Mouse (Mus musculus): Measurements from ENCODE around the gene Amhr2. TPM values are rescaled to one million over a fixed set of nuclear protein-coding genes. Genes with fewer than 3 reads are reported as not detected.

Gene Amhr2
- polyA plus RNA-seq, 1 experiment from 2014 or later: 0.40 TPM

- ATAC-seq (ENCODE audit: low FRiP score): no peak
- Histone ChIP-seq H3K27ac (no peak overlapping the region; the same call in 1 of the 2 replicates), H3K9ac (0 out of 2 replicates have a peak overlapping the region, but pooled peaks have one; percentile 24), H3K4me1 (replicated peaks) (peaks cover 31% of the 10 kb centered on the region), H3K4me3 (no peak overlapping the region), H3K27me3 (no peaks in the 10 kb centered on the region), H3K36me3 (peaks cover 15% of the 10 kb centered on the region), H3K4me2 (no peak overlapping the region), H3K9me3 (no peaks in the 10 kb centered on the region)
- WGBS: 66% methylated on average over 4 of the region's 4 CpGs
Measured at GRCm38 (mm10) chr15:102460971-102461370, 15.8 kb downstream of the Amhr2 start.

- Histone ChIP-seq H3K4me2 (no peak overlapping the region), H3K4me3 (no peak overlapping the region), H3K27ac (no peak overlapping the region), H3K4me1 (replicated peaks) (peaks cover 31% of the 10 kb centered on the region), H3K36me3 (peaks cover 15% of the 10 kb centered on the region), H3K27me3 (no peaks in the 10 kb centered on the region), H3K9me3 (no peaks in the 10 kb centered on the region), H3K9ac (0 out of 2 replicates have a peak overlapping the region, but pooled peaks have one; percentile 24)
- ATAC-seq (ENCODE audit: low FRiP score): no peak
- 88% methylated on average over 9 of the region's 9 CpGs for WGBS
Measured at GRCm38 (mm10) chr15:102461430-102462075, 16.4 kb downstream of the Amhr2 start.

GRCm38 (mm10) chr15:102463666-102464065 is 18.5 kb downstream of the Amhr2 start:
- no peak for ATAC-seq (ENCODE audit: low FRiP score)
- no peak overlapping the region for H3K9ac ChIP-seq
- peaks cover 19% of the 10 kb centered on the region for H3K36me3 ChIP-seq
- H3K4me1 ChIP-seq (replicated peaks): peaks cover 27% of the 10 kb centered on the region
- no peak overlapping the region for H3K27ac ChIP-seq
- no peak overlapping the region for H3K4me3 ChIP-seq
- no peaks in the 10 kb centered on the region for H3K27me3 ChIP-seq
- H3K9me3 ChIP-seq: no peaks in the 10 kb centered on the region
- H3K4me2 ChIP-seq: no peak overlapping the region

- no peak for ATAC-seq (ENCODE audit: low FRiP score)
- WGBS: 98% methylated on average over 9 of the region's 9 CpGs
- H3K4me3 ChIP-seq: no peak overlapping the region
Measured at GRCm38 (mm10) chr15:102468675-102469370, 23.7 kb downstream of the Amhr2 start.

GRCm38 (mm10) chr15:102470183-102470604 is 25.0 kb downstream of the Amhr2 start, which contains the start of gene Pcbp2:
TSS of gene Pcbp2 (plus strand) at chr15:102470539.
- Histone ChIP-seq H3K4me1 (replicated peaks) (peaks cover 17% of the 10 kb centered on the region), H3K4me3 (peak within 1 kb of the TSS; percentile 79), H3K36me3 (peaks cover 17% of the 10 kb centered on the region), H3K4me2 (peak within 1 kb of the TSS; percentile 68), H3K9me3 (no peaks in the 10 kb centered on the region), H3K9ac (peak within 1 kb of the TSS; percentile 91), H3K27me3 (no peaks in the 10 kb centered on the region), H3K27ac (peak within 1 kb of the TSS; percentile 97)
- 1% methylated on average over 32 of the region's 40 CpGs for WGBS
- peak; percentile 99 for ATAC-seq (ENCODE audit: low FRiP score)

More at GRCm38 (mm10) chr15:102468675-102469370, 23.7 kb downstream of the Amhr2 start:
- peaks cover 17% of the 10 kb centered on the region for H3K4me1 ChIP-seq (replicated peaks)
- H3K36me3 ChIP-seq: peaks cover 4% of the 10 kb centered on the region; the same call in 1 of the 2 replicates
- no peak overlapping the region for H3K4me2 ChIP-seq
- H3K27me3 ChIP-seq: no peaks in the 10 kb centered on the region
- no peak overlapping the region for H3K27ac ChIP-seq
- no peaks in the 10 kb centered on the region for H3K9me3 ChIP-seq
- H3K9ac ChIP-seq: no peak overlapping the region

GRCm38 (mm10) chr15:102470605-102471294 is 25.6 kb downstream of the Amhr2 start:
- Histone ChIP-seq H3K4me2 (peak overlapping the region; percentile 68), H3K9me3 (no peaks in the 10 kb centered on the region), H3K4me3 (peak overlapping the region; percentile 79), H3K27ac (peak overlapping the region; percentile 97), H3K4me1 (replicated peaks) (peaks cover 17% of the 10 kb centered on the region), H3K9ac (peak overlapping the region; percentile 91), H3K27me3 (no peaks in the 10 kb centered on the region), H3K36me3 (peaks cover 23% of the 10 kb centered on the region)
- under 1% methylated on average over 42 of the region's 67 CpGs for WGBS
- ATAC-seq (ENCODE audit: low FRiP score): peak; percentile 82

GRCm38 (mm10) chr15:102471295-102471645 is 26.1 kb downstream of the Amhr2 start:
- Histone ChIP-seq H3K9ac (peak overlapping the region; percentile 91), H3K4me1 (replicated peaks) (peaks cover 17% of the 10 kb centered on the region), H3K4me3 (peak overlapping the region; percentile 79), H3K27ac (peak overlapping the region; percentile 97), H3K27me3 (no peaks in the 10 kb centered on the region), H3K9me3 (no peaks in the 10 kb centered on the region), H3K4me2 (peak overlapping the region; percentile 68), H3K36me3 (peaks cover 28% of the 10 kb centered on the region)
- no peak for ATAC-seq (ENCODE audit: low FRiP score)
- WGBS: under 1% methylated on average over 10 of the region's 10 CpGs

GRCm38 (mm10) chr15:102471727-102472126 is 26.6 kb downstream of the Amhr2 start:
- no peaks in the 10 kb centered on the region for H3K9me3 ChIP-seq
- peak overlapping the region; percentile 79 for H3K4me3 ChIP-seq
- peaks cover 17% of the 10 kb centered on the region for H3K4me1 ChIP-seq (replicated peaks)
- peaks cover 32% of the 10 kb centered on the region for H3K36me3 ChIP-seq
- peak overlapping the region; percentile 44 for H3K9ac ChIP-seq
- H3K4me2 ChIP-seq: peak overlapping the region; percentile 68
- no peaks in the 10 kb centered on the region for H3K27me3 ChIP-seq
- H3K27ac ChIP-seq: no peak overlapping the region
- ATAC-seq (ENCODE audit: low FRiP score): no peak

- no peak for ATAC-seq (ENCODE audit: low FRiP score)
- no peak overlapping the region for H3K27ac ChIP-seq
- H3K4me3 ChIP-seq: no peak overlapping the region
- peaks cover 17% of the 10 kb centered on the region for H3K4me1 ChIP-seq (replicated peaks)
- peak overlapping the region; percentile 15; the same call in 1 of the 2 replicates for H3K4me2 ChIP-seq
- no peaks in the 10 kb centered on the region for H3K27me3 ChIP-seq
- WGBS: 84% methylated on average over 2 of the region's 2 CpGs
- H3K9me3 ChIP-seq: no peaks in the 10 kb centered on the region
- H3K36me3 ChIP-seq: peaks cover 46% of the 10 kb centered on the region
- H3K9ac ChIP-seq: peak overlapping the region; percentile 53
Measured at GRCm38 (mm10) chr15:102473246-102473645, 28.1 kb downstream of the Amhr2 start.

- ATAC-seq (ENCODE audit: low FRiP score): no peak
- H3K4me2 ChIP-seq: no peak overlapping the region
- H3K27me3 ChIP-seq: no peaks in the 10 kb centered on the region
- H3K9ac ChIP-seq: no peak overlapping the region
- peaks cover 53% of the 10 kb centered on the region for H3K36me3 ChIP-seq
- no peak overlapping the region for H3K4me3 ChIP-seq
- no peaks in the 10 kb centered on the region for H3K9me3 ChIP-seq
- 93% methylated on average over 2 of the region's 2 CpGs for WGBS
- no peak overlapping the region for H3K27ac ChIP-seq
- H3K4me1 ChIP-seq (replicated peaks): peaks cover 17% of the 10 kb centered on the region
Measured at GRCm38 (mm10) chr15:102474520-102474919, 29.4 kb downstream of the Amhr2 start.

- no peak overlapping the region for H3K4me2 ChIP-seq
- no peaks in the 10 kb centered on the region for H3K4me1 ChIP-seq (replicated peaks)
- H3K9ac ChIP-seq: no peak overlapping the region
- no peaks in the 10 kb centered on the region for H3K27me3 ChIP-seq
- peaks cover 81% of the 10 kb centered on the region for H3K36me3 ChIP-seq
- H3K4me3 ChIP-seq: no peak overlapping the region
- WGBS: 90% methylated on average over 3 of the region's 3 CpGs
- H3K9me3 ChIP-seq: no peaks in the 10 kb centered on the region
- no peak for ATAC-seq (ENCODE audit: low FRiP score)
- no peak overlapping the region for H3K27ac ChIP-seq
Measured at GRCm38 (mm10) chr15:102483136-102483535, 38.0 kb downstream of the Amhr2 start.

GRCm38 (mm10) chr15:102485853-102486252 is 40.7 kb downstream of the Amhr2 start:
- no peaks in the 10 kb centered on the region for H3K9me3 ChIP-seq
- no peaks in the 10 kb centered on the region for H3K4me1 ChIP-seq (replicated peaks)
- no peak overlapping the region for H3K4me3 ChIP-seq
- no peak overlapping the region for H3K27ac ChIP-seq
- no peak overlapping the region for H3K4me2 ChIP-seq
- no peak for ATAC-seq (ENCODE audit: low FRiP score)
- H3K27me3 ChIP-seq: no peaks in the 10 kb centered on the region
- no peak overlapping the region for H3K9ac ChIP-seq
- peaks cover 83% of the 10 kb centered on the region for H3K36me3 ChIP-seq
- 92% methylated on average over 12 of the region's 12 CpGs for whole genome bisulfite sequencing

Measured in hindbrain, embryonic 13.5 days (tissue).